Comparison of ENCODE assay signal across 27 mouse cellular contexts in the genomic region with DNA sequence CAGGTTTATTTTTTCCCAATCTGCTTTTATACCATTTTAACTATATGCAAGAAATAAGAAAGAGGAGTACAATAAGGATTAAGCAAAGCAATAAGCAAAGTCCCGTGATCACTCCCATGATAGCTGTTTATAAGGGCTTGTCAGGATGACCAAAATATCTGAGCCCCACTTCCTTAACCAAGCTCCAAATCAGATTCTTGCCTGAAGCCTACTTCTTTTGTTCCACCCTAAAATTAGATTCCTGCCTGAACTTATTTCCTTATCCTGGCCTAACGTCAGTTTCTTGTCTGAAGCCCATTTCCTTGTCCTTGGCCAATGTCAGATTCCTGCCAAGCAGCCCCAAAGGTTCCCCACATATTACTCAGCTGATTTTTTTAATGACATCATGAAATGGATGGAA. TPM values are rescaled to one million over a fixed set of nuclear protein-coding genes. Genes with fewer than 3 reads are reported as not detected.
DNase-seq lines count a peak whose midpoint lies in the region; ATAC-seq and TF ChIP-seq lines count a peak whose summit lies in the region.
"Had no signal": no experiment of that assay in that cellular context is flagged by ENCODE, and none has a peak within 500 bp of the region (broad histone marks: within the 10 kb centered on the region; RNA-seq: fewer than 3 reads in every experiment).

No protein-coding gene starts in this region.

- 29% methylated on average over 2 of the region's 2 CpGs for WGBS in heart, adult 2 months
- WGBS in kidney, adult 2 months = 53% methylated on average over 2 of the region's 2 CpGs
- 77% methylated on average over 2 of the region's 2 CpGs for whole genome bisulfite sequencing in kidney, embryonic 16.5 days
- 66% methylated on average over 2 of the region's 2 CpGs for WGBS in thymus, adult 2 months

- ATAC-seq in kidney, embryonic 16.5 days (ENCODE audit: low FRiP score, low TSS enrichment) = no peak
- ATAC-seq: activated CD4-positive, CD25-positive, alpha-beta regulatory T cell, adult 4 months; forebrain, postnatal 0 days; hindbrain, postnatal 0 days; Patski had no signal

- no peaks in the 10 kb centered on the region for H3K36me3 ChIP-seq in heart, adult 2 months (ENCODE audit: control insufficient read depth, insufficient read depth, low read length)
- H3K36me3 ChIP-seq in kidney, adult 2 months (ENCODE audit: control insufficient read depth, insufficient read depth, low read length) = no peaks in the 10 kb centered on the region
- H3K36me3 ChIP-seq in kidney, embryonic 16.5 days (ENCODE audit: insufficient read depth, low read length) = no peaks in the 10 kb centered on the region
- H3K36me3 ChIP-seq in thymus, adult 2 months (ENCODE audit: control insufficient read depth, insufficient read depth, low read length) = no peaks in the 10 kb centered on the region
- H3K36me3 ChIP-seq: embryonic facial prominence, embryonic 13.5 days; forebrain, embryonic 12.5 days; heart, embryonic 15.5 days; hindbrain, embryonic 13.5 days had no signal

- TF ChIP-seq CTCF in heart, adult 2 months (IDR thresholded peaks at IDR 0.05) = no peak
- no peak for TF ChIP-seq CTCF in kidney, adult 2 months (conservative IDR thresholded peaks at IDR 0.05; ENCODE audit: insufficient read depth, insufficient read length, low read depth, low read length)
- no peak for TF ChIP-seq CTCF in thymus, adult 2 months (IDR thresholded peaks at IDR 0.05; ENCODE audit: borderline replicate concordance, control insufficient read depth, extremely low read depth, insufficient read depth, low read length, poor library complexity)

- H3K4me1 ChIP-seq in heart, adult 2 months (ENCODE audit: control insufficient read depth, insufficient read depth, low read length) = no peaks in the 10 kb centered on the region
- H3K4me1 ChIP-seq in kidney, adult 2 months (ENCODE audit: control insufficient read depth, insufficient read depth, low read length) = no peaks in the 10 kb centered on the region
- H3K4me1 ChIP-seq in kidney, embryonic 16.5 days (ENCODE audit: insufficient read depth, low read length) = no peaks in the 10 kb centered on the region
- no peaks in the 10 kb centered on the region for H3K4me1 ChIP-seq in thymus, adult 2 months (replicated peaks; ENCODE audit: control insufficient read depth, insufficient read depth, low read length)
- H3K4me1 ChIP-seq: embryonic facial prominence, embryonic 13.5 days; forebrain, embryonic 12.5 days; heart, embryonic 15.5 days; hindbrain, embryonic 13.5 days had no signal

- H3K79me2 ChIP-seq in heart, adult 2 months (replicated peaks; ENCODE audit: control insufficient read depth, insufficient read depth, low read length) = no peaks in the 10 kb centered on the region

- H3K4me3 ChIP-seq in heart, adult 2 months = no peak overlapping the region
- H3K4me3 ChIP-seq in kidney, adult 2 months (ENCODE audit: insufficient read depth, low read depth, low read length) = no peak overlapping the region
- H3K4me3 ChIP-seq in kidney, embryonic 16.5 days (ENCODE audit: low read length) = no peak overlapping the region
- no peak overlapping the region for H3K4me3 ChIP-seq in thymus, adult 2 months (ENCODE audit: control insufficient read depth, insufficient read depth, low read length)
- H3K4me3 ChIP-seq: embryonic facial prominence, embryonic 13.5 days; forebrain, embryonic 12.5 days; heart, embryonic 15.5 days; hindbrain, embryonic 13.5 days had no signal

- H3K27me3 ChIP-seq in heart, adult 2 months (ENCODE audit: control insufficient read depth, insufficient read depth, low read length) = no peaks in the 10 kb centered on the region
- no peaks in the 10 kb centered on the region for H3K27me3 ChIP-seq in kidney, adult 2 months (replicated peaks; ENCODE audit: control insufficient read depth, insufficient read depth, low read length)
- no peaks in the 10 kb centered on the region for H3K27me3 ChIP-seq in kidney, embryonic 16.5 days (ENCODE audit: insufficient read depth, low read length)
- no peaks in the 10 kb centered on the region for H3K27me3 ChIP-seq in thymus, adult 2 months (ENCODE audit: control insufficient read depth, insufficient read depth, low read length)
- H3K27me3 ChIP-seq: CH12.LX; embryonic facial prominence, embryonic 13.5 days; forebrain, embryonic 12.5 days; heart, embryonic 15.5 days; hindbrain, embryonic 13.5 days; Patski had no signal

- H3K9ac ChIP-seq in heart, adult 2 months (ENCODE audit: low read depth, low read length) = no peak overlapping the region
- no peak overlapping the region for H3K9ac ChIP-seq in kidney, embryonic 16.5 days (replicated peaks; ENCODE audit: low read length)
- H3K9ac ChIP-seq: embryonic facial prominence, embryonic 13.5 days; forebrain, embryonic 12.5 days; forebrain, postnatal 0 days; heart, embryonic 15.5 days; hindbrain, embryonic 13.5 days had no signal

- TF ChIP-seq POLR2A in heart, adult 2 months (IDR thresholded peaks at IDR 0.05; ENCODE audit: insufficient read depth, low read depth, low read length) = no peak
- no peak for TF ChIP-seq POLR2A in kidney, adult 2 months (IDR thresholded peaks at IDR 0.05; ENCODE audit: low read depth, low read length)
- no peak for TF ChIP-seq POLR2A in thymus, adult 2 months (IDR thresholded peaks at IDR 0.05; ENCODE audit: control insufficient read depth, extremely low read depth, insufficient read depth, low read length, poor library complexity)

- no peak for TF ChIP-seq EP300 in heart, adult 2 months (IDR thresholded peaks at IDR 0.05; ENCODE audit: insufficient read depth, low read depth, low read length)

- H3K4me2 ChIP-seq in kidney, embryonic 16.5 days (replicated peaks; ENCODE audit: low read depth, low read length) = no peak overlapping the region
- H3K4me2 ChIP-seq: embryonic facial prominence, embryonic 13.5 days; forebrain, embryonic 12.5 days; heart, embryonic 15.5 days; hindbrain, embryonic 13.5 days had no signal

- intact Hi-C loops in heart, adult 2 months (cut with DNase I) = no loop called here
- intact Hi-C loops in heart, postnatal 36 days (cut with DNase I) = no loop called here
- intact Hi-C loops in heart, postnatal 10 days (cut with DNase I) = no loop called here

- peak overlapping the region; percentile 26; the same call in 1 of the 2 replicates for H3K27ac ChIP-seq in heart, adult 2 months
- H3K27ac ChIP-seq in kidney, adult 2 months (ENCODE audit: insufficient read depth, low read depth, low read length) = no peak overlapping the region
- H3K27ac ChIP-seq in kidney, embryonic 16.5 days (ENCODE audit: low read length) = no peak overlapping the region
- no peak overlapping the region for H3K27ac ChIP-seq in thymus, adult 2 months (ENCODE audit: control insufficient read depth, insufficient read depth, low read length)
- H3K27ac ChIP-seq: embryonic facial prominence, embryonic 13.5 days; forebrain, embryonic 12.5 days; heart, embryonic 15.5 days; hindbrain, embryonic 13.5 days; hindbrain, postnatal 0 days had no signal

- no peak for DNase-seq in heart, adult 2 months
- no peak for DNase-seq in heart, postnatal 36 days
- peak; percentile 62 for DNase-seq in kidney, adult 2 months
- peak; percentile 4 to 7 for DNase-seq in heart, postnatal 10 days
- DNase-seq in kidney, postnatal 10 days = peak; percentile 18
- DNase-seq in thymus, adult 2 months = no peak
- no peak for DNase-seq in urinary bladder, adult 18-20 months (ENCODE audit: low spot score in 2 of 2)
- DNase-seq: adrenal gland, postnatal 14 days; cerebellum, adult 18-20 months; cerebellum, adult 9-11 months; cerebellum, postnatal 36 days; forebrain, postnatal 0 days; gastrocnemius, postnatal 14 days had no signal

- no peaks in the 10 kb centered on the region for H3K9me3 ChIP-seq in kidney, embryonic 16.5 days (ENCODE audit: low read length)
- H3K9me3 ChIP-seq: embryonic facial prominence, embryonic 13.5 days; forebrain, embryonic 12.5 days; heart, embryonic 15.5 days had no signal

RNA-seq across cellular contexts. Expression of gene Olfr1370, which starts 7.9 kb away (rescaled TPM):
- total RNA-seq in heart, adult 2 months (2021) = not detected
- polyA plus RNA-seq in heart, adult 2 months (2012; rRNA removed) = not detected in 2 replicates
- total RNA-seq in heart, postnatal 36 days (2021) = not detected
- not detected in 2 replicates for polyA plus RNA-seq in kidney, adult 2 months (2012; rRNA removed)
- polyA plus RNA-seq in kidney, embryonic 16.5 days (2015; fragmentation: Nextera tagmentation; extraction: Ambion mirVana) = not detected in 2 replicates
- total RNA-seq in heart, postnatal 10 days (2021) = not detected
- polyA plus RNA-seq in thymus, adult 2 months (2012; rRNA removed) = 0.11 TPM in 1 of 2 replicates, not detected in the other
- total RNA-seq: adrenal gland, adult 18-20 months; adrenal gland, postnatal 14 days; CH12.LX; forebrain, postnatal 0 days; gastrocnemius, adult 18-20 months; gastrocnemius, postnatal 14 days; hematopoietic stem cell, adult 5-6 weeks; hindbrain, postnatal 0 days had no signal
- polyA plus RNA-seq: activated CD4-positive, CD25-positive, alpha-beta regulatory T cell, adult 4 months; embryonic facial prominence, embryonic 13.5 days; forebrain, embryonic 12.5 days; forebrain, postnatal 0 days; gonadal fat pad, adult 2 months; heart, embryonic 15.5 days; hindbrain, embryonic 13.5 days; hindbrain, postnatal 0 days; intestine, embryonic 14.5 days; Patski had no signal

RNA-seq across cellular contexts. Expression of gene Olfr1369-ps1, which starts 28.6 kb away (rescaled TPM):
- not detected for total RNA-seq in heart, adult 2 months (2021)
- polyA plus RNA-seq in heart, adult 2 months (2012; rRNA removed) = not detected in 2 replicates
- not detected for total RNA-seq in heart, postnatal 36 days (2021)
- polyA plus RNA-seq in kidney, adult 2 months (2012; rRNA removed) = not detected in 2 replicates
- 0.05 TPM in 1 of 2 replicates, not detected in the other for polyA plus RNA-seq in kidney, embryonic 16.5 days (2015; fragmentation: Nextera tagmentation; extraction: Ambion mirVana)
- total RNA-seq in heart, postnatal 10 days (2021) = not detected
- not detected in 2 replicates for polyA plus RNA-seq in thymus, adult 2 months (2012; rRNA removed)
- total RNA-seq: adrenal gland, adult 18-20 months; adrenal gland, postnatal 14 days; CH12.LX; forebrain, postnatal 0 days; gastrocnemius, adult 18-20 months; gastrocnemius, postnatal 14 days; hematopoietic stem cell, adult 5-6 weeks; hindbrain, postnatal 0 days had no signal
- polyA plus RNA-seq: forebrain, embryonic 12.5 days; forebrain, postnatal 0 days; gonadal fat pad, adult 2 months; heart, embryonic 15.5 days; intestine, embryonic 14.5 days had no signal

RNA-seq across cellular contexts. Expression of gene Olfr263, which starts 46.8 kb away (rescaled TPM):
- total RNA-seq in heart, adult 2 months (2021) = not detected
- not detected in 2 replicates for polyA plus RNA-seq in heart, adult 2 months (2012; rRNA removed)
- total RNA-seq in heart, postnatal 36 days (2021) = not detected
- not detected in 2 replicates for polyA plus RNA-seq in kidney, adult 2 months (2012; rRNA removed)
- not detected in 2 replicates for polyA plus RNA-seq in kidney, embryonic 16.5 days (2015; fragmentation: Nextera tagmentation; extraction: Ambion mirVana)
- total RNA-seq in heart, postnatal 10 days (2021) = not detected
- polyA plus RNA-seq in thymus, adult 2 months (2012; rRNA removed) = not detected in 2 replicates
- total RNA-seq: adrenal gland, adult 18-20 months; adrenal gland, postnatal 14 days; CH12.LX; forebrain, postnatal 0 days; gastrocnemius, adult 18-20 months; gastrocnemius, postnatal 14 days; hematopoietic stem cell, adult 5-6 weeks; hindbrain, postnatal 0 days had no signal
- polyA plus RNA-seq: activated CD4-positive, CD25-positive, alpha-beta regulatory T cell, adult 4 months; embryonic facial prominence, embryonic 13.5 days; forebrain, embryonic 12.5 days; forebrain, postnatal 0 days; gonadal fat pad, adult 2 months; heart, embryonic 15.5 days; hindbrain, embryonic 13.5 days; hindbrain, postnatal 0 days; intestine, embryonic 14.5 days; Patski had no signal

Comparison
In these comparisons a context has a peak if more than half of its experiments do, and no peak if none do; other contexts are left out.
1. DNase-seq: peak in kidney, adult 2 months (single experiment), heart, postnatal 10 days (2 of 2) and kidney, postnatal 10 days (single experiment); none in heart, adult 2 months (0 of 2), heart, postnatal 36 days (0 of 2), thymus, adult 2 months (single experiment) and urinary bladder, adult 18-20 months (0 of 2).